Mouse (Mus musculus) embryonic facial prominence, embryonic 10.5 days (tissue): Measurements from ENCODE around the gene Anapc11. TPM values are rescaled to one million over a fixed set of nuclear protein-coding genes. Genes with fewer than 3 reads are reported as not detected.

ENCODE experiments used
- DNase-seq: peaks from one replicate; pipeline ENCODE4 v3.0.0-alpha.2; 2017; ENCODE audit warnings: low spot score
- H3K27ac ChIP-seq: fragments of 300-500 bp; sonication (generic); replicated peaks from 2 replicates; pipeline ENCODE4 v1.5.1; 2016; ENCODE audit warnings: mild to moderate bottlenecking
- H3K27me3 ChIP-seq: fragments of 300-500 bp; sonication (generic); replicated peaks from 2 replicates; pipeline ENCODE4 v1.6.1; 2016; ENCODE audit warnings: low read depth, mild to moderate bottlenecking; ENCODE audit not compliant: poor library complexity, severe bottlenecking
- H3K36me3 ChIP-seq: fragments of 300-500 bp; sonication (generic); replicated peaks from 2 replicates; pipeline ENCODE4 v1.6.1; 2016; ENCODE audit warnings: mild to moderate bottlenecking, moderate library complexity
- H3K4me1 ChIP-seq: fragments of 300-500 bp; sonication (generic); 2 replicates; pipeline ENCODE4 v1.6.1; 2016
- H3K4me3 ChIP-seq: fragments of 300-500 bp; sonication (generic); 2 replicates; pipeline ENCODE4 v1.5.1; 2016; ENCODE audit warnings: mild to moderate bottlenecking, moderate library complexity
- H3K9me3 ChIP-seq: fragments of 300-500 bp; sonication (generic); 2 replicates; pipeline ENCODE4 v1.6.1; 2016; ENCODE audit warnings: mild to moderate bottlenecking
- WGBS: fragments of 180-500 bp; shearing (Covaris S2); methylation state at CpG from one replicate; pipeline ENCODE4 v1.1.7; 2016; 5-methylcytosine and 5-hydroxymethylcytosine counted together
- microRNA-seq: library from miRNA; unstranded; fragments of <30 nt; microRNA quantifications from one replicate; pipeline ENCODE4, GENCODE M21; 2017
- polyA plus RNA-seq: library from polyadenylated mRNA; unstranded; fragments of >200 nt; fragmentation: Nextera tagmentation; extraction: Ambion mirVana; gene quantifications from 2 replicates; pipeline ENCODE4 v1.2.1, GENCODE M21; 2016

The Anapc11 gene
- polyA plus RNA-seq, 1 experiment from 2014 or later = 198 TPM

DNA sequence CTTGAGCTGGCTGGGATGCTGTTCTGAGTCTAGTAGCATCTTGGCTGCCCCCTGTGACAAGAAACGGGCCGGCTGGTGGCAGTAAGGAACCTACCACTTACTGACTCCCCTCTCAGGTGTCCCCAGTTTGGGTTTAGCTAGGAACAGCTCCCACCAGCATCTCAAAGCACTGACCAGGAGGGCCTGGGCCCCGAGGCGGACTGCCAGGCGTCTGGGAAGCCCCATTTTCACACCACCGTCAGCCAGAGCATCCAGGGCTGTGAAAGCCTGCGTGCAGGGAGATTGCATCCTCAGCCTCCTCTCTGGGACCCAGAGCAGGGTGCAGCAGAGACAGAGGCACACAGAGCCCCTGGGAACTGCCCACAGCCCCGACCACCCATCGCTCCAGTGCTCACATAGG is 43.0 kb downstream of the Anapc11 start:
- Histone ChIP-seq H3K9me3 (no peaks in the 10 kb centered on the region), H3K4me1 (peaks cover 31% of the 10 kb centered on the region), H3K4me3 (no peak overlapping the region), H3K27ac (0 out of 2 replicates have a peak overlapping the region, but pooled peaks have one; percentile 5), H3K36me3 (no peaks in the 10 kb centered on the region), H3K27me3 (peaks cover 34% of the 10 kb centered on the region)
- DNase-seq = no peak
- 62% methylated on average over 9 of the region's 9 CpGs for WGBS

DNA sequence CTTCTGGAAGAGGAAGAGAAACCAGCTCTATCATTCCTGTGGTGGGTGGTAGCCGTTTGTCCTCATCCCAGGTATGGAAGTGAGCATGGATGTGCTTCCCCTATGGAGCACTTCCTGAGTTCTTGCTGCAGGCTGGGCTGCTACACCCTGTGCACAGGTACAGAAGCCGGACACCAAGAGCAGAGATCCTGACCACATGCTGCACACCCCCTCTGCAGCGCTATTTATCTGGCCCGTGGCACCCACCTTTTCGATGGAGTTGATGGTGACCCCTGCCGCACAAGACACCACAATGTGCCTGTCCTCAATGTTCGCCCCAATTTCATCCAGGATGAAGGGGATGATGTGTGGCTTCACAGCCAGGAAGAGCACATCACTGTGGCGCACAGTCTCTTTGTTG is 43.6 kb downstream of the Anapc11 start:
- H3K36me3 ChIP-seq = no peaks in the 10 kb centered on the region
- DNase-seq = no peak
- WGBS = 90% methylated on average over 8 of the region's 8 CpGs
- peaks cover 31% of the 10 kb centered on the region for H3K4me1 ChIP-seq
- peaks cover 40% of the 10 kb centered on the region for H3K27me3 ChIP-seq
- H3K4me3 ChIP-seq = no peak overlapping the region; the same call in 1 of the 2 replicates
- no peak overlapping the region for H3K27ac ChIP-seq
- no peaks in the 10 kb centered on the region for H3K9me3 ChIP-seq

DNA sequence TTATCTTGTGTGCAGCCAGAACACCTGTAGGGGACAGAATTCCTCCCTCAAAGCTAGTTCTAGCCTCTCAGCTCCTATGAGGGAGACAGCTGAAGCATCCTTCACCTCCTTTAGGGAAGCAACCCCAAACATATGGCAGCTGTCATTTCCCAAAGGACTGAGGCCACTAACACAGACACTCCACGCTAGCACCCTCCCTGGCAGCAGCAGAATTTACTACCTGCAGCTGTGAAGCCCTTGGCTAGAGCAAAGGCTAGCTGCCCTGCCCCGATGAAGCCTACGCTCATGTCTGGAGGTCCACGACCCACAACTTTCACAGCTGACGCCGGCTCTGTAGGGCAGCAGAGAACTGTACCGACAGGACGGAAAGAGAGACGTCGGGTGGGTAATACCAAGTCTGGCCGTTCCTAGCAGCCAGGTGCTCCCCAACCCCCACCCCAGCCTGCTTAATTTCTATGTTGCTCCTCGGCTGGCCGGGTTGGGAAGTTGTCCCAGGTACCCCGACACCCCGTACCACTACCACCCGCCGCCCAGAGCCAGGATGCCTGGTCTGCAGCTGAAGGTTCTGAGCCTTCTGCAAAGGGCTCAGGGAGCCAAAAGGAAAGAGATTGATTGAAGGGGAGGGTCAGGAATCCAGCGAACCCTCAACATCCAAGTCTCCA is 44.8 kb downstream of the Anapc11 start:
- H3K4me3 ChIP-seq = peak overlapping the region; percentile 68
- WGBS = 4% methylated on average over 18 of the region's 18 CpGs
- no peak for DNase-seq
- H3K27me3 ChIP-seq = peaks cover 52% of the 10 kb centered on the region
- no peaks in the 10 kb centered on the region for H3K36me3 ChIP-seq
- peaks cover 39% of the 10 kb centered on the region for H3K4me1 ChIP-seq
- H3K27ac ChIP-seq = peak overlapping the region; percentile 83
- no peaks in the 10 kb centered on the region for H3K9me3 ChIP-seq

DNA sequence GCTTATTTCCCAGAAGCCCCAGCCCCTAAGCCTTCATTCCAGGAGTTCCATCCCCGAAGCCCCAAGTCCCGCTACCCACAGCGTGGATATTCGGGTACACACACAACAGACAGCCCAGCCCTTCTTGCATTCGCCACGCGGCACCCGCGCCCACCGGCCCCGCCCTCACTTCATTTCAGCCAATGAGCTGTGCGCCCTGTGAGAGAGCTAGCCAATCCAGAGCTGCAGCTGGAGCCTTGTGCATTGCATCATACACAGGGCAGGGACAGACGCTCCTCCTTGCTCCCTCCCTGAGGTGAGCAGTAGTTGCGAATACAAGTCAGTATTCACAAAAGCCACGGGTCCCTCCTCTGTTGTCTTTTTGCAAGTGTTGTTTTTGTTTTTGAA is 45.4 kb downstream of the Anapc11 start, which contains the start of gene Pycr1:
Pycr1 (minus strand) TSS at position 169 of the 387 bp plus-strand sequence.
- Histone ChIP-seq H3K9me3 (no peaks in the 10 kb centered on the region), H3K27ac (peak within 1 kb of the TSS; percentile 83), H3K4me3 (peak within 1 kb of the TSS; percentile 68), H3K36me3 (no peaks in the 10 kb centered on the region), H3K27me3 (peaks cover 55% of the 10 kb centered on the region), H3K4me1 (peaks cover 43% of the 10 kb centered on the region)
- peak; percentile 96 for DNase-seq
- WGBS = under 1% methylated on average over 15 of the region's 15 CpGs

DNA sequence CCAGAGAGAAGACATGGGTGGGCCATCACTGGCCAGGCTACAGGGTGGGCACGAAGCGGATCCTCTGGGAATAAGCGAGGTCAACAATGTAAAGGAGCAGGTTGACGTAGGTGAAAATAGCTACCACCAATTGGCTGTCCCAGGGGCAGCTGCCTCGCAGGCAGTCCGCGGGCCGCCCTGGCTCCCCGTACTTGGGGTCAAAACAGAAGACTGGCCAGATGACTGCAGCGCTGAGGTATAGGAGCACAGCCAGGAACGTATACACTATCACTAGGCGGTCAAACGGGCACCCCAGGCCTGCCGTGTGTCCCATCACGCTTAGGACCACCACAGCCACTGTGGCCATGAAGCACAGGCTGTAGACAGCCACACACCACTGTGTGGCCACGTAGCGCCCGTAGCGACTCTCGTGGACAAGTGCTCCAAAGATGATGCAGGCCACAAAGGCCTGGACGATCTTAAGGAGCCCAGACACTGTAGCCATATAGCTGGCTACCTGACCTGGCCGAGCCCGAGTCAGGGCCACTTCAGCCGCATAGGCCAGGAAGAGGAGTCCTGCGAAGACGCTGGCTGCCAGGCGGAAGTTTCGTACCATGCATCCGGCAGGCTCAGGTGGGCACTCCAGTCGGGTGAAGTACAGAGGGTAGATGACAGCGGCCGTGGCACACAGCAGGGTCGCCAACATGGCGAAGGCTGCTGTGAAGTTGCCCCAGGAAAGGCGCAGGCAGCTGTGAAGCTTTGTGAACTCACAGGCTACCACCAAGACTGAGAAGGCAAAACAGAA is 49.0 kb downstream of the Anapc11 start:
- Histone ChIP-seq H3K4me1 (peaks cover 30% of the 10 kb centered on the region), H3K27me3 (peaks cover 49% of the 10 kb centered on the region), H3K9me3 (no peaks in the 10 kb centered on the region), H3K36me3 (no peaks in the 10 kb centered on the region), H3K4me3 (peak overlapping the region; percentile 39; the same call in 1 of the 2 replicates), H3K27ac (no peak overlapping the region)
- no peak for DNase-seq
- WGBS = 81% methylated on average over 35 of the region's 35 CpGs

DNA sequence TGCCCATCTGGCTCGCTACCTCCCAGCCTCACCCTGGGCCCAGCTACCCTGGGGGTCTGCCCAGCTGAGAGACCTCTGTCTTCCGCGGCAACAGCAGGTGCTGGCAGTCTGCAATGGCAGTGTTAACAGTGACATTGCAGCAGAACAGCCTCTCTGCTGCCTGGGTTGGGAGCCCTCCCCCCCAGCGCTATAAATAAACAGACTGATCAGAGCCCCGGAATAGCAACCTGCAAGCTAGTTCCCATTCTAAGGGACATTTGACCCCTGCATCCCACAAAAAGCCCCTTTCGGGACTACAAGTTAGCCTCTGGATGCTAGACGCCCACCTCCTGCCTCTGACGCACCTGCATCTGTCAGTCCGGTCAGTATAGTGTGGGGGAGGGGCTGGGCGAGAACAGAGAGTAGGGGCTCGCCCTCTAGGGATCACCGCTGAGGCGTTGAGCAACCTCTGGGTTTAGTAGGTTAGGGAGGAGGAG is 49.8 kb downstream of the Anapc11 start, which contains the start of gene Myadml2:
Myadml2 (minus strand) TSS at position 158 of the 476 bp plus-strand sequence.
- WGBS = 4% methylated on average over 13 of the region's 13 CpGs
- peak; percentile 50 for DNase-seq
- no peaks in the 10 kb centered on the region for H3K36me3 ChIP-seq
- H3K4me3 ChIP-seq = peak within 1 kb of the TSS; percentile 39
- H3K4me1 ChIP-seq = peaks cover 22% of the 10 kb centered on the region
- H3K9me3 ChIP-seq = no peaks in the 10 kb centered on the region
- H3K27ac ChIP-seq = no peak within 1 kb of the TSS
- peaks cover 41% of the 10 kb centered on the region for H3K27me3 ChIP-seq

DNA sequence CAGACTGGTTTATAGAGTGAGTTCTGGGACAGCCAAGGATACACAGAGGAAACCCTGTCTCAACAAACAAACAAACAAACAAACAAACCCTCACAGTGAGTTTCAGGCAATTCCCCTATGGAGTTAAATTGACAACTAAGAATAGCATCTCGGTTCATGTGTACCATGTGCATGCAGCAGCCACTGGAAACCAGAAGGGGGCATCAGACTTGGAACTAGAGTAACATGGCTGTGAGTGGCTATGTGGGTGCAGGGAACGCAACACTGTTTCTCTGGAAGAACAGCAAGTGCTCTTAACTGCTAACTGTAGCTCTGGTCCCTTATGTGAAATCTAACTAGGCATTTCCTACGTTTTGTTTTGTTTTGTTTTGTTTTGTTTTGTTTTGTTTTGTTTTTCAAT is 53.7 kb downstream of the Anapc11 start:
- Histone ChIP-seq H3K27me3 (peaks cover 56% of the 10 kb centered on the region), H3K9me3 (no peaks in the 10 kb centered on the region), H3K4me1 (peaks cover 12% of the 10 kb centered on the region), H3K27ac (no peak overlapping the region), H3K36me3 (no peaks in the 10 kb centered on the region), H3K4me3 (no peak overlapping the region)
- 72% methylated on average over 3 of the region's 3 CpGs for WGBS
- DNase-seq = no peak

DNA sequence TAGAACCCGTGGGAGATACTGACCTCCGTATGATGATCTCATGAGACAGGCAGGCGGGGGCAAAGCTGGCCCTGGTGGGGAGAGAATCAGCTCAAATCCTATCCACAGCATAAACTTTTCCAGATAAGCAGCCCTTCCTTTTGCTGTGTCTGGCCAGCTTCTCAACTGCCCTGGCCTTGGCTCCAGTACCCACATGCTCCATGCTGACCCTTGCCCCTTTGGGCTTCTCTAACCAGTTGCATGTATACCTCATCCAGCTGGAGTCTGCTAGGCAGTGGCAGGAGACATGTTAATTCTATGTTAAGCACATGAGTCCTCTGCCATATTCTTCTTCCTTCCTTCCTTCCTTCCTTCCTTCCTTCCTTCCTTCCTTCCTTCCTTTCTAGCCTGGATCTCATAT is 56.5 kb downstream of the Anapc11 start:
- Histone ChIP-seq H3K4me3 (no peak overlapping the region), H3K9me3 (no peaks in the 10 kb centered on the region), H3K27ac (no peak overlapping the region), H3K27me3 (peaks cover 65% of the 10 kb centered on the region), H3K36me3 (no peaks in the 10 kb centered on the region), H3K4me1 (peaks cover 13% of the 10 kb centered on the region)
- 71% methylated on average over 3 of the region's 3 CpGs for WGBS
- DNase-seq = no peak

DNA sequence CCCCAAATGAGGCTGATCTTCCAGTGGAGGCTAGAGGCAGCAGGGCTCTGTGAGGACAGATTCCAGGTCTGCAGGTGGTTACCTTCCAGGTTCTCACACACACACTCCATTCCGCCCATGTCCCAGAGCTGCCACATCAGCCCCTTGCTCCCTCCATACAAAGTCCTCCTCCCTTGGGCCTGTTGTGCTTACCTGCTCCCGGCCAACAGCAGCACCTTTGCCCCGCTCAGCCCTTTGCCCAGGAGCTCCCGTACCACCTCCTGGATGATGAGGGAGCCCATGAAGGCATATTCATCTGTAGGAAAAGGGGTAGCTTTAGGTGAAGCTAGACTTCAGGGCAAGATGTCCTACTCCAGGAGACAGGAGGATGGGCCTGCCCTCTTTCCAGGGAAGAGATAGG is 59.1 kb downstream of the Anapc11 start:
- peaks cover 86% of the 10 kb centered on the region for H3K27me3 ChIP-seq
- no peak for DNase-seq
- whole genome bisulfite sequencing = 84% methylated on average over 4 of the region's 4 CpGs
- H3K9me3 ChIP-seq = no peaks in the 10 kb centered on the region
- no peaks in the 10 kb centered on the region for H3K36me3 ChIP-seq
- H3K27ac ChIP-seq = no peak overlapping the region
- no peak overlapping the region for H3K4me3 ChIP-seq
- peaks cover 31% of the 10 kb centered on the region for H3K4me1 ChIP-seq

Small RNA genes within 50 kb of the gene (microRNA-seq; reads per million reads assigned to microRNA genes)
- gene Mir6936 = 1.8 reads per million

Other genes starting within 250 kb of the Anapc11 start
- gene Actg1, start 249.9 kb upstream of the Anapc11 start, polyA plus RNA-seq = 3,067 and 3,150 TPM in 2 replicates
- 0.10 and 0.19 TPM in 2 replicates for gene Fscn2, start 236.9 kb upstream of the Anapc11 start, polyA plus RNA-seq
- 38.3 and 39.0 TPM in 2 replicates for gene Faap100, start 219.7 kb upstream of the Anapc11 start, polyA plus RNA-seq
- 45.3 and 51.9 TPM in 2 replicates for gene Nploc4, start 160.7 kb upstream of the Anapc11 start, polyA plus RNA-seq
- 0.69 and 1.5 TPM in 2 replicates for gene Tspan10, start 155.8 kb upstream of the Anapc11 start, polyA plus RNA-seq
- 0.44 and 0.67 TPM in 2 replicates for gene Pde6g, start 144.9 kb upstream of the Anapc11 start, polyA plus RNA-seq
- 8.5 and 12.8 TPM in 2 replicates for gene Oxld1, start 140.4 kb upstream of the Anapc11 start, polyA plus RNA-seq
- gene Ccdc137, start 140.3 kb upstream of the Anapc11 start, polyA plus RNA-seq = 49.6 and 50.7 TPM in 2 replicates
- 55.9 and 66.9 TPM in 2 replicates for gene Arl16, start 130.8 kb upstream of the Anapc11 start, polyA plus RNA-seq
- gene Mrpl12, start 113.8 kb upstream of the Anapc11 start, polyA plus RNA-seq = 206 and 216 TPM in 2 replicates
- 68.6 and 69.4 TPM in 2 replicates for gene Slc25a10, start 106.6 kb upstream of the Anapc11 start, polyA plus RNA-seq
- gene Gcgr, start 67.7 kb upstream of the Anapc11 start, polyA plus RNA-seq = 0.33 and 0.62 TPM in 2 replicates
- gene Mcrip1, start 48.7 kb upstream of the Anapc11 start, polyA plus RNA-seq = 201 and 221 TPM in 2 replicates
- not detected in 2 replicates for gene Ppp1r27, start 47.3 kb upstream of the Anapc11 start, polyA plus RNA-seq
- gene P4hb, start 25.2 kb upstream of the Anapc11 start, polyA plus RNA-seq = 556 and 565 TPM in 2 replicates
- 735 and 777 TPM in 2 replicates for gene Arhgdia, start 16.8 kb upstream of the Anapc11 start, polyA plus RNA-seq
- gene Alyref, start 56 bp upstream of the Anapc11 start, polyA plus RNA-seq = 620 and 640 TPM in 2 replicates
- gene Npb, start 10.1 kb downstream of the Anapc11 start, polyA plus RNA-seq = not detected in 2 replicates
- 142 and 145 TPM in 2 replicates for gene Pcyt2, start 19.5 kb downstream of the Anapc11 start, polyA plus RNA-seq
- 27.7 and 29.5 TPM in 2 replicates for gene Sirt7, start 26.8 kb downstream of the Anapc11 start, polyA plus RNA-seq
- 24.2 and 25.1 TPM in 2 replicates for gene Mafg, start 35.2 kb downstream of the Anapc11 start, polyA plus RNA-seq
- gene Pycr1, start 45.3 kb downstream of the Anapc11 start, polyA plus RNA-seq = 32.7 and 33.7 TPM in 2 replicates
- not detected in 2 replicates for gene Myadml2, start 49.7 kb downstream of the Anapc11 start, polyA plus RNA-seq
- gene Notum, start 62.8 kb downstream of the Anapc11 start, polyA plus RNA-seq = 4.4 and 4.8 TPM in 2 replicates
- gene Aspscr1, start 74.6 kb downstream of the Anapc11 start, polyA plus RNA-seq = 151 and 155 TPM in 2 replicates
- 119 and 124 TPM in 2 replicates for gene Cenpx, start 115.3 kb downstream of the Anapc11 start, polyA plus RNA-seq
- gene Lrrc45, start 115.5 kb downstream of the Anapc11 start, polyA plus RNA-seq = 56.8 and 58.9 TPM in 2 replicates
- gene Rac3, start 123.0 kb downstream of the Anapc11 start, polyA plus RNA-seq = 27.2 and 31.2 TPM in 2 replicates
- 12.8 and 16.0 TPM in 2 replicates for gene Dcxr, start 128.9 kb downstream of the Anapc11 start, polyA plus RNA-seq
- gene Cbr2, start 133.7 kb downstream of the Anapc11 start, polyA plus RNA-seq = 2.6 and 2.9 TPM in 2 replicates
- 10.5 and 11.6 TPM in 2 replicates for gene Hmga1b, start 164.4 kb downstream of the Anapc11 start, polyA plus RNA-seq
- 40.0 and 42.1 TPM in 2 replicates for gene Rfng, start 185.8 kb downstream of the Anapc11 start, polyA plus RNA-seq
- gene Gps1, start 185.9 kb downstream of the Anapc11 start, polyA plus RNA-seq = 265 and 272 TPM in 2 replicates
- gene Dus1l, start 198.0 kb downstream of the Anapc11 start, polyA plus RNA-seq = 96.6 and 101 TPM in 2 replicates
- gene Fasn, start 226.1 kb downstream of the Anapc11 start, polyA plus RNA-seq = 121 and 132 TPM in 2 replicates